Mouse (Mus musculus): ENCODE measurements at regions not wholly inside any gene's neighbourhood (a gene's known extent, or its start where the extent isn't known, plus 50 kb on each side); places are given as distances from the start of the nearest gene placed in this dataset.

- DNase-seq (ENCODE audit: low read depth): no peak
These were observed 178.8 kb downstream of the Spry2 start for GRCm38 (mm10) chr14:105717821-105718220.

GRCm38 (mm10) chr14:105708691-105709090 lies 187.9 kb downstream of the Spry2 start:
- no peak for DNase-seq (ENCODE audit: low read depth)

- DNase-seq (ENCODE audit: low read depth): no peak
These were observed 189.9 kb downstream of the Spry2 start for GRCm38 (mm10) chr14:105706756-105707155.

GRCm38 (mm10) chr14:105698616-105699015 lies 198.0 kb downstream of the Spry2 start:
- no peak for DNase-seq (ENCODE audit: low read depth)

- no peak for DNase-seq (ENCODE audit: low read depth)
These were observed 198.5 kb downstream of the Spry2 start for GRCm38 (mm10) chr14:105698086-105698485.

- peak; percentile 45 for DNase-seq (ENCODE audit: low read depth)
These were observed 199.2 kb downstream of the Spry2 start for GRCm38 (mm10) chr14:105697398-105697797.

- no peak for DNase-seq (ENCODE audit: low read depth)
These were observed 201.7 kb downstream of the Spry2 start for GRCm38 (mm10) chr14:105694969-105695368.

- DNase-seq (ENCODE audit: low read depth): no peak
These were observed 202.9 kb downstream of the Spry2 start for GRCm38 (mm10) chr14:105693713-105694112.

- DNase-seq (ENCODE audit: low read depth): no peak
These were observed 211.7 kb downstream of the Spry2 start for GRCm38 (mm10) chr14:105684826-105685465.

GRCm38 (mm10) chr14:105684329-105684728 lies 212.3 kb downstream of the Spry2 start:
- DNase-seq (ENCODE audit: low read depth): no peak

- DNase-seq (ENCODE audit: low read depth): no peak
These were observed 220.0 kb downstream of the Spry2 start for GRCm38 (mm10) chr14:105676646-105676930.

- DNase-seq (ENCODE audit: low read depth): no peak
These were observed 220.6 kb downstream of the Spry2 start for GRCm38 (mm10) chr14:105675801-105676645.

- no peak for DNase-seq (ENCODE audit: low read depth)
These were observed 221.6 kb downstream of the Spry2 start for GRCm38 (mm10) chr14:105675006-105675405.

- DNase-seq (ENCODE audit: low read depth): no peak
These were observed 227.7 kb downstream of the Spry2 start for GRCm38 (mm10) chr14:105668969-105669368.

- peak; percentile 10 for DNase-seq (ENCODE audit: low read depth)
These were observed 231.9 kb downstream of the Spry2 start for GRCm38 (mm10) chr14:105664671-105665198.

- no peak for DNase-seq (ENCODE audit: low read depth)
These were observed 233.1 kb downstream of the Spry2 start for GRCm38 (mm10) chr14:105663472-105663871.

GRCm38 (mm10) chr14:105662839-105663238 lies 233.8 kb downstream of the Spry2 start:
- DNase-seq (ENCODE audit: low read depth): no peak

GRCm38 (mm10) chr14:105658316-105658715 lies 238.3 kb downstream of the Spry2 start:
- no peak for DNase-seq (ENCODE audit: low read depth)

GRCm38 (mm10) chr14:105647166-105647565 lies 249.5 kb downstream of the Spry2 start:
- no peak for DNase-seq (ENCODE audit: low read depth)

- no peak for DNase-seq (ENCODE audit: low read depth)
These were observed 252.2 kb downstream of the Spry2 start for GRCm38 (mm10) chr14:105644428-105644827.

- DNase-seq (ENCODE audit: low read depth): no peak
These were observed 253.2 kb downstream of the Spry2 start for GRCm38 (mm10) chr14:105643285-105643957.

GRCm38 (mm10) chr14:105632335-105632734 lies 264.3 kb downstream of the Spry2 start:
- DNase-seq (ENCODE audit: low read depth): no peak

- no peak for DNase-seq (ENCODE audit: low read depth)
These were observed 265.0 kb downstream of the Spry2 start for GRCm38 (mm10) chr14:105631681-105632031.
